Mouse (Mus musculus) megakaryocyte, embryonic 14.5 days (primary cell): ENCODE results near the gene Slc6a6.

ENCODE experiments used
- FLI1 ChIP-seq: IDR thresholded peaks from 2 replicates; pipeline ENCODE4 v1.6.1; 2012; ENCODE audit warnings: low read length, inconsistent platforms, mixed read lengths
- GATA1 ChIP-seq: IDR thresholded peaks from 3 replicates; pipeline ENCODE4 v1.6.1; 2012; ENCODE audit warnings: mixed read lengths, low read length, inconsistent platforms, borderline replicate concordance

GRCm38 (mm10) chr6:91681841-91682240, 2.0 kb upstream of the Slc6a6 start:
- TF ChIP-seq GATA1, result no peak
- no peak for TF ChIP-seq FLI1
